Mouse (Mus musculus): ENCODE data around the gene Ttll5. TPM values are rescaled to one million over a fixed set of nuclear protein-coding genes. Genes with fewer than 3 reads are reported as not detected.

Ttll5 gene
- polyA plus RNA-seq, 1 experiment, result 5.5 TPM

- Histone ChIP-seq H3K27me3 (ENCODE audit: control insufficient read depth, insufficient read depth, low read length) (no peaks in the 10 kb centered on the region), H3K27ac (ENCODE audit: insufficient read depth, low read depth, low read length) (no peak overlapping the region), H3K4me1 (ENCODE audit: control insufficient read depth, insufficient read depth, insufficient read length, low read length) (no peaks in the 10 kb centered on the region), H3K4me3 (ENCODE audit: low read depth, low read length) (no peak overlapping the region), H3K36me3 (ENCODE audit: control insufficient read depth, insufficient read depth, low read length) (0 out of 2 replicates have a peak, but pooled peaks cover 2% of the 10 kb centered on the region)
- 93% methylated on average over 5 of the region's 5 CpGs for WGBS
- TF ChIP-seq CTCF (IDR thresholded peaks at IDR 0.05; ENCODE audit: extremely low read depth, insufficient read length, insufficient replicate concordance, low read depth, low read length), result no peak
Observed at GRCm38 (mm10) chr12:85952349-85952748, 127.9 kb downstream of the Ttll5 start.

GRCm38 (mm10) chr12:85954167-85954566 lies 129.7 kb downstream of the Ttll5 start:
- 87% methylated on average over 3 of the region's 3 CpGs for WGBS
- no peak for TF ChIP-seq POLR2A (IDR thresholded peaks at IDR 0.05; ENCODE audit: low read depth, low read length)
- TF ChIP-seq CTCF (IDR thresholded peaks at IDR 0.05; ENCODE audit: extremely low read depth, insufficient read length, insufficient replicate concordance, low read depth, low read length), result no peak
- Histone ChIP-seq H3K4me1 (ENCODE audit: control insufficient read depth, insufficient read depth, insufficient read length, low read length) (peaks cover 3% of the 10 kb centered on the region; the same call in 1 of the 2 replicates), H3K4me3 (ENCODE audit: low read depth, low read length) (no peak overlapping the region), H3K27ac (ENCODE audit: insufficient read depth, low read depth, low read length) (no peak overlapping the region), H3K27me3 (ENCODE audit: control insufficient read depth, insufficient read depth, low read length) (no peaks in the 10 kb centered on the region), H3K36me3 (ENCODE audit: control insufficient read depth, insufficient read depth, low read length) (0 out of 2 replicates have a peak, but pooled peaks cover 2% of the 10 kb centered on the region)

- Histone ChIP-seq H3K27me3 (ENCODE audit: control insufficient read depth, insufficient read depth, low read length) (no peaks in the 10 kb centered on the region), H3K4me1 (ENCODE audit: control insufficient read depth, insufficient read depth, insufficient read length, low read length) (peaks cover 3% of the 10 kb centered on the region; the same call in 1 of the 2 replicates), H3K27ac (ENCODE audit: insufficient read depth, low read depth, low read length) (no peak overlapping the region), H3K36me3 (ENCODE audit: control insufficient read depth, insufficient read depth, low read length) (0 out of 2 replicates have a peak, but pooled peaks cover 2% of the 10 kb centered on the region), H3K4me3 (ENCODE audit: low read depth, low read length) (no peak overlapping the region)
- TF ChIP-seq POLR2A (IDR thresholded peaks at IDR 0.05; ENCODE audit: low read depth, low read length) (no peak), CTCF (IDR thresholded peaks at IDR 0.05; ENCODE audit: extremely low read depth, insufficient read length, insufficient replicate concordance, low read depth, low read length) (no peak)
- 81% methylated on average over 8 of the region's 8 CpGs for WGBS
Observed at GRCm38 (mm10) chr12:85955062-85955461, 130.6 kb downstream of the Ttll5 start.

- Histone ChIP-seq H3K27ac (ENCODE audit: insufficient read depth, low read depth, low read length) (no peak overlapping the region), H3K27me3 (ENCODE audit: control insufficient read depth, insufficient read depth, low read length) (no peaks in the 10 kb centered on the region), H3K36me3 (ENCODE audit: control insufficient read depth, insufficient read depth, low read length) (0 out of 2 replicates have a peak, but pooled peaks cover 2% of the 10 kb centered on the region), H3K4me1 (ENCODE audit: control insufficient read depth, insufficient read depth, insufficient read length, low read length) (peaks cover 3% of the 10 kb centered on the region; the same call in 1 of the 2 replicates), H3K4me3 (ENCODE audit: low read depth, low read length) (no peak overlapping the region)
- 58% methylated on average over 3 of the region's 3 CpGs for WGBS
- no peak for TF ChIP-seq CTCF (IDR thresholded peaks at IDR 0.05; ENCODE audit: extremely low read depth, insufficient read length, insufficient replicate concordance, low read depth, low read length)
- TF ChIP-seq POLR2A (IDR thresholded peaks at IDR 0.05; ENCODE audit: low read depth, low read length), result no peak
Observed at GRCm38 (mm10) chr12:85955690-85956089, 131.2 kb downstream of the Ttll5 start.

GRCm38 (mm10) chr12:85956251-85956650 lies 131.8 kb downstream of the Ttll5 start:
- WGBS, result 82% methylated on average over 6 of the region's 6 CpGs

GRCm38 (mm10) chr12:85958460-85958859 lies 134.0 kb downstream of the Ttll5 start:
- no peak overlapping the region for H3K4me3 ChIP-seq (ENCODE audit: low read depth, low read length)
- H3K27me3 ChIP-seq (ENCODE audit: control insufficient read depth, insufficient read depth, low read length), result no peaks in the 10 kb centered on the region
- TF ChIP-seq CTCF (IDR thresholded peaks at IDR 0.05; ENCODE audit: extremely low read depth, insufficient read length, insufficient replicate concordance, low read depth, low read length) (no peak), POLR2A (IDR thresholded peaks at IDR 0.05; ENCODE audit: low read depth, low read length) (no peak)
- H3K4me1 ChIP-seq (ENCODE audit: control insufficient read depth, insufficient read depth, insufficient read length, low read length), result peaks cover 3% of the 10 kb centered on the region; the same call in 1 of the 2 replicates
- 87% methylated on average over 2 of the region's 2 CpGs for WGBS
- H3K36me3 ChIP-seq (ENCODE audit: control insufficient read depth, insufficient read depth, low read length), result 0 out of 2 replicates have a peak, but pooled peaks cover 2% of the 10 kb centered on the region
- no peak overlapping the region for H3K27ac ChIP-seq (ENCODE audit: insufficient read depth, low read depth, low read length)

More at GRCm38 (mm10) chr12:85956251-85956650, 131.8 kb downstream of the Ttll5 start:
- 0 out of 2 replicates have a peak, but pooled peaks cover 2% of the 10 kb centered on the region for H3K36me3 ChIP-seq (ENCODE audit: control insufficient read depth, insufficient read depth, low read length)
- peaks cover 3% of the 10 kb centered on the region; the same call in 1 of the 2 replicates for H3K4me1 ChIP-seq (ENCODE audit: control insufficient read depth, insufficient read depth, insufficient read length, low read length)
- no peak for TF ChIP-seq CTCF (IDR thresholded peaks at IDR 0.05; ENCODE audit: extremely low read depth, insufficient read length, insufficient replicate concordance, low read depth, low read length)
- no peak for TF ChIP-seq POLR2A (IDR thresholded peaks at IDR 0.05; ENCODE audit: low read depth, low read length)
- H3K27me3 ChIP-seq (ENCODE audit: control insufficient read depth, insufficient read depth, low read length), result no peaks in the 10 kb centered on the region
- no peak overlapping the region for H3K4me3 ChIP-seq (ENCODE audit: low read depth, low read length)
- H3K27ac ChIP-seq (ENCODE audit: insufficient read depth, low read depth, low read length), result no peak overlapping the region

- no peak overlapping the region for H3K27ac ChIP-seq (ENCODE audit: insufficient read depth, low read depth, low read length)
- TF ChIP-seq CTCF (IDR thresholded peaks at IDR 0.05; ENCODE audit: extremely low read depth, insufficient read length, insufficient replicate concordance, low read depth, low read length), result no peak
- no peak for TF ChIP-seq POLR2A (IDR thresholded peaks at IDR 0.05; ENCODE audit: low read depth, low read length)
- 84% methylated on average over 10 of the region's 10 CpGs for WGBS
Observed at GRCm38 (mm10) chr12:85959822-85960501, 135.5 kb downstream of the Ttll5 start.

More at GRCm38 (mm10) chr12:85959822-85960501, 135.5 kb downstream of the Ttll5 start:
- H3K36me3 ChIP-seq (ENCODE audit: control insufficient read depth, insufficient read depth, low read length), result no peaks in the 10 kb centered on the region
- H3K4me3 ChIP-seq (ENCODE audit: low read depth, low read length), result no peak overlapping the region
- no peaks in the 10 kb centered on the region for H3K27me3 ChIP-seq (ENCODE audit: control insufficient read depth, insufficient read depth, low read length)
- H3K4me1 ChIP-seq (ENCODE audit: control insufficient read depth, insufficient read depth, insufficient read length, low read length), result peaks cover 6% of the 10 kb centered on the region; the same call in 1 of the 2 replicates

Measured in small intestine, adult 2 months (tissue).